Mouse (Mus musculus) lung, postnatal 0 days (tissue): Measurements from ENCODE around the gene Rcor1.

ENCODE experiments used
- CTCF ChIP-seq: IDR thresholded peaks from 2 replicates; pipeline ENCODE4 v1.5.1; 2016; ENCODE audit warnings: antibody characterized with exemption, mild to moderate bottlenecking
- EP300 ChIP-seq: IDR thresholded peaks from 2 replicates; pipeline ENCODE4 v1.6.1; 2016; ENCODE audit warnings: antibody characterized with exemption, mild to moderate bottlenecking, control low read depth

- TF ChIP-seq CTCF (peak; percentile 59), EP300 (no peak)
Observed at GRCm38 (mm10) chr12:111165146-111165812, 126.1 kb downstream of the Rcor1 start.
